Mouse (Mus musculus) MEL (cell line): ENCODE data around the gene Zscan2.

Source experiments
- CTCF ChIP-seq, 3 experiments: IDR thresholded peaks in 2 of 3; conservative IDR thresholded peaks in 1 of 3; 2 replicates each; pipeline ENCODE4 v1.5.1; 2011 to 2012; ENCODE audit warnings: low read length in 3 of 3, low read depth in 2 of 3, mild to moderate bottlenecking in 2 of 3, improper control_type of control experiment in 1 of 3, inconsistent platforms in 1 of 3, mixed read lengths in 1 of 3, moderate library complexity in 1 of 3; ENCODE audit not compliant: control insufficient read depth in 1 of 3, insufficient read depth in 1 of 3, poor library complexity in 1 of 3, severe bottlenecking in 1 of 3
- GATA1 ChIP-seq: IDR thresholded peaks from 2 replicates; pipeline ENCODE4 v1.6.1; 2011; ENCODE audit warnings: low read depth, low read length, improper control_type of control experiment
- MAZ ChIP-seq: IDR thresholded peaks from 2 replicates; pipeline ENCODE4 v1.6.1; 2012; ENCODE audit warnings: low read depth, mild to moderate bottlenecking, inconsistent platforms, low read length, improper control_type of control experiment
- MYB ChIP-seq: IDR thresholded peaks from 2 replicates; pipeline ENCODE4 v1.6.1; 2011; ENCODE audit warnings: mild to moderate bottlenecking, low read depth, low read length, improper control_type of control experiment
- POLR2A ChIP-seq, 2 experiments: IDR thresholded peaks; 2 replicates each; pipeline ENCODE4 v1.6.1; 2011 to 2012; ENCODE audit warnings: low read length in 2 of 2, mild to moderate bottlenecking in 2 of 2, control low read depth in 1 of 2, improper control_type of control experiment in 1 of 2, low read depth in 1 of 2, moderate library complexity in 1 of 2; ENCODE audit not compliant: control insufficient read depth in 1 of 2, insufficient read depth in 1 of 2, poor library complexity in 1 of 2
- POLR2AphosphoS5 ChIP-seq: IDR thresholded peaks from 2 replicates; pipeline ENCODE4 v1.6.1; 2012; ENCODE audit warnings: low read depth, borderline replicate concordance, mild to moderate bottlenecking, inconsistent platforms, low read length, moderate library complexity, mixed read lengths
- SMC3 ChIP-seq: IDR thresholded peaks from 2 replicates; pipeline ENCODE4 v1.6.1; 2011; ENCODE audit warnings: low read depth, low read length, improper control_type of control experiment
- TBP ChIP-seq: IDR thresholded peaks from 2 replicates; pipeline ENCODE4 v1.8.0; 2011; ENCODE audit warnings: low read depth, low read length, improper control_type of control experiment
- ZKSCAN1 ChIP-seq: IDR thresholded peaks from 2 replicates; pipeline ENCODE4 v1.6.1; 2012; ENCODE audit warnings: low read depth, mild to moderate bottlenecking, inconsistent platforms, low read length, improper control_type of control experiment, moderate library complexity

- no peak for TF ChIP-seq MAZ
- no peak for TF ChIP-seq POLR2AphosphoS5
- TF ChIP-seq GATA1 = no peak
- TF ChIP-seq MYB = no peak
- no peak for TF ChIP-seq TBP
- no peak for TF ChIP-seq POLR2A (IDR thresholded peaks at IDR 0.05; ENCODE audit: control insufficient read depth in 1 of 2, insufficient read depth in 1 of 2, low read depth in 1 of 2, low read length in 2 of 2, poor library complexity in 1 of 2)
- TF ChIP-seq SMC3 = no peak
- no peak for TF ChIP-seq ZKSCAN1
- TF ChIP-seq CTCF (IDR thresholded peaks at IDR 0.05 in 2 of 3, conservative IDR thresholded peaks at IDR 0.05 in 1 of 3; ENCODE audit: control insufficient read depth in 1 of 3, insufficient read depth in 1 of 3, low read depth in 2 of 3, low read length in 3 of 3, poor library complexity in 1 of 3, severe bottlenecking in 1 of 3) = no peak
These were observed 5.4 kb upstream of the Zscan2 start for GRCm38 (mm10) chr7:80855316-80855715.
